Mouse (Mus musculus) left cerebral cortex, adult 18-20 months (tissue): ENCODE results near the gene Csrp1. TPM values are rescaled to one million over a fixed set of nuclear protein-coding genes. Genes with fewer than 3 reads are reported as not detected.

ENCODE experiments used
- total RNA-seq, 2 experiments: library from RNA; stranded (reverse); gene quantifications; 2 replicates each; pipeline ENCODE4 v1.2.3; 2021

The Csrp1 gene
- total RNA-seq, 2 experiments from 2014 or later, result 219 to 238 TPM

Other genes with a start within 250 kb of the Csrp1 start
- 10 to 100 TPM; 42.5 to 48.0 TPM for gene Nav1, start 112.8 kb upstream of the Csrp1 start, total RNA-seq
- 10 to 100 TPM; 19.7 to 21.4 TPM for gene Phlda3, start 46.1 kb downstream of the Csrp1 start, total RNA-seq
- 1 to 10 TPM; 1.5 to 1.7 TPM for gene Tnni1, start 59.4 kb downstream of the Csrp1 start, total RNA-seq
- gene Lad1, start 98.5 kb downstream of the Csrp1 start, total RNA-seq, result 1 to 10 TPM in 1 of 2 experiments, under 1 TPM in 1; 0.96 to 1.3 TPM
- gene Tnnt2, start 116.3 kb downstream of the Csrp1 start, total RNA-seq, result 10 to 100 TPM; 13.0 to 13.2 TPM
- gene Pkp1, start 199.1 kb downstream of the Csrp1 start, total RNA-seq, result under 1 TPM in 1 of 2 experiments, not detected in 1; 0.09 TPM